Mouse (Mus musculus) testis, adult 2 months (tissue): Measurements from ENCODE around the gene Amotl2.

Source experiments
- CTCF ChIP-seq: fragments of 200-500 bp; IDR thresholded peaks from 2 replicates; pipeline ENCODE4 v1.5.1; 2012; ENCODE audit warnings: low read depth, mild to moderate bottlenecking, inconsistent platforms, low read length, moderate library complexity; ENCODE audit not compliant: control insufficient read depth, insufficient read depth, insufficient replicate concordance
- POLR2A ChIP-seq: fragments of 200-500 bp; IDR thresholded peaks from 2 replicates; pipeline ENCODE4 v1.6.1; 2012; ENCODE audit warnings: low read depth, mild to moderate bottlenecking, inconsistent platforms, low read length, moderate library complexity; ENCODE audit not compliant: control insufficient read depth

- TF ChIP-seq CTCF (no peak), POLR2A (no peak)
These were observed 12.8 kb downstream of the Amotl2 start for GRCm38 (mm10) chr9:102729093-102729845.
